Mouse (Mus musculus) testis, postnatal 10 days (tissue): ENCODE results near the gene Syne3.

Experiments
- DNase-seq: peaks from one replicate; pipeline ENCODE4 v3.0.0; 2021; ENCODE audit warnings: low spot score

Gene Syne3

GRCm38 (mm10) chr12:105025947-105026586 is 16.5 kb upstream of the Syne3 start:
- no peak for DNase-seq

- DNase-seq = peak; percentile 85
Observed at GRCm38 (mm10) chr12:105025271-105025946, 15.8 kb upstream of the Syne3 start.

GRCm38 (mm10) chr12:105022776-105023175 is 13.2 kb upstream of the Syne3 start:
- DNase-seq = no peak

GRCm38 (mm10) chr12:105022141-105022540 is 12.5 kb upstream of the Syne3 start:
- DNase-seq = no peak

GRCm38 (mm10) chr12:105021441-105022069 is 11.9 kb upstream of the Syne3 start:
- DNase-seq = no peak

GRCm38 (mm10) chr12:105019359-105020219 is 10.0 kb upstream of the Syne3 start:
- DNase-seq = peak; percentile 86

GRCm38 (mm10) chr12:105016639-105017038 is 7.0 kb upstream of the Syne3 start:
- no peak for DNase-seq

GRCm38 (mm10) chr12:105016199-105016598 is 6.6 kb upstream of the Syne3 start:
- DNase-seq = no peak

- peak; percentile 72 for DNase-seq
Observed at GRCm38 (mm10) chr12:105013065-105013464, 3.5 kb upstream of the Syne3 start.

- DNase-seq = no peak
Observed at GRCm38 (mm10) chr12:105012314-105012713, 2.7 kb upstream of the Syne3 start.

- no peak for DNase-seq
Observed at GRCm38 (mm10) chr12:105011589-105011988, 2.0 kb upstream of the Syne3 start.

GRCm38 (mm10) chr12:105010213-105010790 is 693 bp upstream of the Syne3 start:
- no peak for DNase-seq

- peak; percentile 73 for DNase-seq
Observed at GRCm38 (mm10) chr12:105008752-105009178, 844 bp downstream of the Syne3 start.

GRCm38 (mm10) chr12:105008150-105008549 is 1.5 kb downstream of the Syne3 start:
- DNase-seq = no peak

- no peak for DNase-seq
Observed at GRCm38 (mm10) chr12:105005715-105005972, 4.0 kb downstream of the Syne3 start.

GRCm38 (mm10) chr12:105004956-105005714 is 4.5 kb downstream of the Syne3 start:
- no peak for DNase-seq

- DNase-seq = no peak
Observed at GRCm38 (mm10) chr12:105003715-105004114, 5.9 kb downstream of the Syne3 start.

GRCm38 (mm10) chr12:105003158-105003557 is 6.5 kb downstream of the Syne3 start:
- no peak for DNase-seq

- no peak for DNase-seq
Observed at GRCm38 (mm10) chr12:105002340-105003132, 7.1 kb downstream of the Syne3 start.

- no peak for DNase-seq
Observed at GRCm38 (mm10) chr12:105001317-105001716, 8.3 kb downstream of the Syne3 start.
